Mouse (Mus musculus) adrenal gland, adult (tissue): ENCODE data around the gene Rnf222.

Experiments used
- DNase-seq, 2 experiments: peaks; one replicate each; pipeline ENCODE4 v3.0.0; 2022 to 2023; ENCODE audit warnings: low spot score in 1 of 2; ENCODE audit not compliant: inconsistent age in 2 of 2

Gene Rnf222

GRCm38 (mm10) chr11:68888653-68889052, 300 bp downstream of the Rnf222 start:
- no peak for DNase-seq

- no peak for DNase-seq
These were observed 2.3 kb downstream of the Rnf222 start for GRCm38 (mm10) chr11:68890625-68891024.

- DNase-seq = no peak
These were observed 3.5 kb downstream of the Rnf222 start for GRCm38 (mm10) chr11:68891823-68892222.

- DNase-seq = peak in 1 of 2 experiments; percentile 27
These were observed 4.0 kb downstream of the Rnf222 start for GRCm38 (mm10) chr11:68892233-68892832.

DNA sequence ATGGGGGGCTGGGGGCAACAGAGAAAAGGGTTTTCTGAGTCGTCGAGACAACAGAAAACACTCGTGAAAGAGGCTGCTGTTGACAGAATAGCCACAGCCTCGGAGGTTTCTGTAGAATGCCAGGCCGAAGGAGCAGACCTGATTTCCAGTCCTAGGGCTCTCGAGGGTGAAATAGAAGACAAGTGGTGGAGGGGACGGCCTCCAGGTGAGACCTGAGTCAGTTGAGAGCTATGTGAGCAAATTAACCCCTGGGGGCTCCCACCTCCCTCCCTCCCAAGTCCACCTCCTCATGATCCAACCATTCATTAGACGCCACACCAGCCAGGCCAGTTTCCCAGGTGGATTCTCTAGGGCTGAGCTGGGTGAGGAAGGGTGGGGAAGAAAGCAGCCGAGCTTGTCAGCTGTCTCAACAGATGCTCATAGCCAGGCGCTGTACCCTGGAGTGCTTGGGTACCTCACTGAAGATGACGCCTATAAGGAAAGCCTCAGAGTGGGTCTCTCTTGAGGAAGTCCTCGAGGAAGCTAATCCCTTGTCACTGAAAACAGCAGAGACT, 5.6 kb downstream of the Rnf222 start:
- DNase-seq = no peak

DNA sequence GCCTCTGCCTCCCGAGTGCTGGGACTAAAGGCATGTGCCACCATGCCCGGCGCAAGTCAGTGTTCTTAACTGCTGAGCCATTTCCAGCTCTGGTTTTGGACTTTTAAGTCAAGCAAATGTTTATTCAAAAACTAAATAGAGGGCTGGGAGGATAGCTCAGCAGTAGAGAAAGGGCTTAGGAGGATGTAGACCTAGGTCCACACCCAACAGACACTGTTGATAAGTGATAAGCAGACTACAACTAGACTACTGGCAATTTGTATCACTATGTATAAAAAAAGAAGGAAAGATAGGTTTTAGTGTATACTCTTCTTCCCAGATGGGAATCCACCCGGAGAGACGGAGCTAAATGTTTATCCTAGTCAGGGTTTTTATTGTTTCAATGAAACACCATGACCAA, 7.9 kb downstream of the Rnf222 start:
- no peak for DNase-seq

DNA sequence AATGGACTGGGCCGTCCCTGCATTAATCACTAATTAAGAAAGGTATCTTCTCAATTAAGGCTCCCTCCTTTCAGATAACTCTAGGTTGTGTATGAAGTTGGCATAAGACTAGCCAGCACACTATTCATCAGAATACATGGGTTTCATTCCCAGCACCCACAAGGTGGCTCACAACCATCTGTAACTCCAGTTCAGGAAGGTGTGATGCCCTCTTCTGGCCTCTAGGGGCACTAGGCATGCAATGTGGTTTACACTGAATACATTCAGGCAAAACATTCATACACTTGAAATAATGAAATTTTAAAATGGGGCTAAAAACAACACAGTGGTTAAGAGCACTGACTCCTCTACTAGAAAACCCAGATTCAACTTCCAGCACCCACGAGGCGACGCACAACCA, 8.8 kb downstream of the Rnf222 start:
- DNase-seq = peak in 1 of 2 experiments; percentile 66

GRCm38 (mm10) chr11:68897838-68898237, 9.5 kb downstream of the Rnf222 start:
- no peak for DNase-seq

DNA sequence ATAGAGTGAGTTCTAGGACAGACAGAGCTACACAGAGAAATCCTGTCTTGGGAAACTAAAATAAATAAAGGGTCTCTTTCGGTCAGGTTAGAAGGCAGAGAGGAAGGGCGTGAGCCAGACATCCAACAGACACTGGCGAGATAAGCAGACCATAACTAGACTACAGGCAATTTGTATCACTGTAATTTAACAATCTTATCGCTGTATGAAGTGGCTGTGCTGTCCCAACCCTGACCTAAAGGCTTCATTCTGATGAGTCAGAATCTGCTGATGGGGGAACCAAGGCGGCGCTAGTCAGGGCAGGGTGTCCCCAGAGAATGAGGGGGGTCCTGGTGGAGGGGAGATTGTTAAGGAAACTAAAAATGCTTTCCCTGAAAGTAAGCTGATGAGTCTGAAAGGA, 10.4 kb downstream of the Rnf222 start:
- DNase-seq = peak; percentile 34 to 72

DNA sequence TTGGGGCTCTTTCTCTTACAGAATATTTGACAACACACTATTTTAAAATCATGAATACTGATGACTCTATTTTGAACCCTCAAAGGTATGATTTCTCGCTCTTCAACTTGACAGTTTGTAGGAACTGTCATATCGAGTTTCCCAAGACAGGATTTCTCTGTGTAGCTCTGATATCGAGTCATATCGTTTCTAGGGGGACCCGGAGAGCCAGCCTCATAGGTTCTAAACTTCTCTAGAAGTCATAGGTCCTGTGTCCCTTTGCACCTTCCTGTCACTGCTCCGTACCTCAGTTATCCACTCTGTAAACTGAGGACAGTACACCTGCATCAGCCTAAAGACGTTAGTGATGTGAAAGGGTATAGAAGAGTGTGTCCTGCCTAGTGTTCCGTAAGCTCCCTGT, 11.5 kb downstream of the Rnf222 start:
- no peak for DNase-seq

- no peak for DNase-seq
These were observed 12.4 kb downstream of the Rnf222 start for GRCm38 (mm10) chr11:68900519-68901350.

DNA sequence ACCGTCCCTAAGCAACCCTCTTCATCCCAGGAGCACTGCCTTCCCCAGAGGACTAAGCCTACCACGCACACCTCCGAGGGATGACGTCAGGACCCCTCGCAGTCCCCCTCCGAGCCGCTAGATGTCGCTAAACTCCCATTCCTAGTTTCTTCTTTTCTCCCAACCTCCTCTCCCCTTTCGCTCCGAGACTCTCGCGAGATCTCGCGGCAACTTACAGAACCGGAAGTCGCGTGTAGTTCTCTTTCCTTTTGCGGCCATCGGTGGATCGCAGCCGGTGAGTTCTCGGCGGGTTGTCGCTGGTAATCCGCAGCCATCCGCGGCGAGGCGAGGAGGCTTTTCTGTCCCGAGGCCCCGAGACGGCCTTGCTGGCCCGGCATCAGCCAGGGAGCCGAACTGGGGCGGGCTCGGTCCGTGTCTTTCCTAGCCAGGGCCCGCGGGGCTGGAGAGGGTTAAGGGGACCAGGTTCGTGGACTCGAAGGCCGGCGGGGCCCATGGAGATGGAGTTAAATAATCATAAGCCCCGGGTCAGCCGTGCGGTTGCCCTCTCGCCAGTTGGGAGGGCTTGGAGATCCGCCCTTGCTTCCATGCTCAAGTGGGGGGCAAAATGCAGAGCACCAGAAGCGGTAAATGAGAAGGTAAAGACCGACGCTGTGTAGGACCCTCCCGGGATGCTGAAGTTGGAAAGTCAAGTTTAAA, 13.1 kb downstream of the Rnf222 start, which contains the start of gene Rpl26:
Gene Rpl26 (plus strand): TSS at position 233 of the 696 bp plus-strand sequence.
- peak; percentile 98 to 100 for DNase-seq

DNA sequence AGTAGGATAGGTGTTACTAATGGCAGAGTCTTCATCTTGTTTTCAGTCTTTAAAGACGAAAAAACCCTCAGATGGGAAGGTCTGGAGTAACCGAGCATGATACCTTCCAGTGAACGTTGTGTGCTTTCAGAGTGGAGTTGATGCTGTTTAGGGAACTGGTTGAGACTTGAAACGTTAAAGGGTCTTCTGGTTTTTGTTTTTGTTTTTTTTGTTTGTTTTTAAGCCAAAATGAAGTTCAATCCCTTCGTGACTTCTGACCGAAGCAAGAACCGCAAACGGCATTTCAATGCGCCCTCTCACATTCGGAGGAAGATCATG, 13.7 kb downstream of the Rnf222 start:
- no peak for DNase-seq

GRCm38 (mm10) chr11:68902367-68902766, 14.0 kb downstream of the Rnf222 start:
- DNase-seq = no peak

DNA sequence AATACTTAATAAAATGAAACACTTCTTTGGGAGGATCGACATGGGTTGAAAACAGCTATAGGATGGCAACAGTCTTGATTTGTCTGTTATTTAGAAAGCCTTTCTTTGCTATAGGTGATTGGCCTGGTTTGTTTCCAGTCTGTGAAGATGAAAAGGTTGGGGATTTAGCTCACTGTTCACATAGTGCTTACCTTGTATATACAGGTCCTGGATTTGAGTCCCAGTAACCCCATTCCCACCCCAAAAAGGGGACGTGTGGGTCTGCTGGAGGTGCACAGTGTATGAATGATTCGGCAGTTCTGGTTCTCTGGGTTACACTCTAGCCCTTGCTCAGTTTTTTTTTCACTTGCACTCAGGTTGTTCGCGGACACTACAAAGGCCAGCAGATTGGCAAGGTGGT, 14.5 kb downstream of the Rnf222 start:
- no peak for DNase-seq

DNA sequence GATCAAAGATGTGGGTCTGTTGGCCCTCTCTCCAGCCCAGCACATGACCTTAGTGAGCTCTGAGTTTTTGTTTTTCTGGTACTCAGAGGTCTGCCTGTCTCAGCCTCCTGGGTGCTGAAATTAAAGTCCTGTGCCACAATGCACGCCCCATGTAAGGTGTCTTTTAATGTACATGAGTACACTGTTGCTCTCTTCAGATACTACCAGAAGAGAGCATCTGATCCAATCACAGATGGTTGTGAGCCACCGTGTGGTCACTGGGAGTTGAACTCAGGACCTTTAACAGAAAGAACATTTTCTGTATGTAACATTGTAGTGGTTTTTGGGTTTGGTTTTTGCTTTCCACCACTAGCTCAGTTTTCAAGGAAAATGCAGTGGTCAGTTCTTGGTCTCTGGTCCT, 15.4 kb downstream of the Rnf222 start:
- DNase-seq = peak in 1 of 2 experiments; percentile 26

DNA sequence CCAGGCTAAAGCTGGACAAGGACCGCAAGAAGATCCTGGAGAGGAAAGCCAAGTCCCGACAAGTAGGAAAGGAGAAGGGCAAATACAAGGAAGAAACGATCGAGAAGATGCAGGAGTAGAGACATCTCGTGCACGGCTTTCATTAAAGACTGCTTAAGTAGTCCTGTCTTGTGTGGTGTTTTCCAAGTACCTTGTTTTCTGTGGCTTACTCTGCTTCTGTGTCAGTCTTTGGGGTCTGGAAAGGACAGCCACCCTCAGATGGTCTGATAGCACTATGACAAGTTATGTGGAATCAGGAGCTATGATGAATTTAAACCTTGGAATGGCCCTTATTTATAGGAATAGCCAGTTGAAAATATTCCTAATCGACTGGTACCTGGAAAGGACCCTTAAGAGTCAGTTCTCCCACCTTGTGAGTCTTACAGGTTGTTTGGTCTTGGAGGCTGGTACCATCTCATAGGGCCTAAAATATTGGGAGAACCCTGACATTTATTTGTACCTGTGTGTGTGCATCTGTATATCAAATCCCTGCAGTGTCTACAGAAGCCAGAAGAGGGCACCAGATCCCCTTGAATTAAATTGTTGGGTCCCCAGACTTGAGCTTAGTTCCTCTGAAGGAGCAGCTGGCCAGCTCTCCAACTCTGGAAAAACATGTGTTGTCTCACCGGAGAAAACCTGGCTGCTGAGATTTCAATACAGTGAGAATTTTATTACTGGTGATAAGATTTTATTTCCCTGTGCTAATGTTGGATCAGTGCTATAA, 16.2 kb downstream of the Rnf222 start:
- DNase-seq = peak; percentile 71 to 94

GRCm38 (mm10) chr11:68905138-68905531, 16.8 kb downstream of the Rnf222 start:
- DNase-seq = no peak

GRCm38 (mm10) chr11:68905665-68906460, 17.5 kb downstream of the Rnf222 start:
- peak in 1 of 2 experiments; percentile 16 for DNase-seq

- DNase-seq = peak in 1 of 2 experiments; percentile 41
These were observed 18.1 kb downstream of the Rnf222 start for GRCm38 (mm10) chr11:68906461-68906790.
